Mouse (Mus musculus) Patski (cell line): ENCODE measurements at regions not wholly inside any gene's neighbourhood (a gene's known extent, or its start where the extent isn't known, plus 50 kb on each side); places are given as distances from the start of the nearest gene placed in this dataset.

Experiments used
- ATAC-seq: fragments of 100-300 bp; one replicate; pipeline ENCODE4 v1.8.0; 2021
- CTCF ChIA-PET: fragments of 350-600 bp; sonication (Branson Sonifier 250); formaldehyde crosslinking; loops from one replicate; lab custom pipeline; 2022; ENCODE audit warnings: inconsistent platforms; lab: Charles Lee
- POLR2A ChIA-PET: fragments of 350-600 bp; sonication (Branson Sonifier 250); formaldehyde crosslinking; loops from one replicate; lab custom pipeline; 2022; ENCODE audit warnings: antibody characterized with exemption, inconsistent platforms; lab: Charles Lee
- DNase-seq: peaks from one replicate; pipeline ENCODE4 v3.0.0-alpha.2; 2011; ENCODE audit warnings: low read depth, low spot score
- H3K27me3 ChIP-seq: fragments of 371-371 bp; one replicate; pipeline ENCODE4 v1.5.1; 2021
- CTCF ChIP-seq: fragments of 100-300 bp; IDR thresholded peaks from one replicate; pipeline ENCODE4 v1.5.1; 2021
- in situ Hi-C: fragments of 300-500 bp; cut with MboI; formaldehyde crosslinking; loops from 3 replicates; pipeline ENCODE4 v1.11.1; 2018; ENCODE audit warnings: low pct_unique_long_range_greater_than_20kb, mixed read lengths

GRCm38 (mm10) chr7:65588197-65588596 lies 56.5 kb upstream of the Tarsl2 start:
- ChIA-PET POLR2A (no interaction called here), CTCF (no interaction called here)
- no peaks in the 10 kb centered on the region for H3K27me3 ChIP-seq
- in situ Hi-C loops = no loop called here
- ATAC-seq (no peak), DNase-seq (no peak)
- no peak for TF ChIP-seq CTCF

GRCm38 (mm10) chr7:65586429-65586828 lies 58.3 kb upstream of the Tarsl2 start:
- ATAC-seq (no peak), DNase-seq (no peak)
- ChIA-PET POLR2A (no interaction called here), CTCF (interaction anchor here (1.4 kb wide), 1 partner anchor 24 kb away, joined by 4 read pairs; no protein-coding TSS in a partner anchor)
- no peak for TF ChIP-seq CTCF
- H3K27me3 ChIP-seq = no peaks in the 10 kb centered on the region
- in situ Hi-C loops = no loop called here

- DNase-seq (no peak), ATAC-seq (no peak)
- ChIA-PET CTCF (interaction anchor here (0.8 kb wide), 1 partner anchor 25 kb away, joined by 3 read pairs; no protein-coding TSS in a partner anchor), POLR2A (no interaction called here)
- no peak for TF ChIP-seq CTCF
- H3K27me3 ChIP-seq = no peaks in the 10 kb centered on the region
- in situ Hi-C loops = no loop called here
Observed at GRCm38 (mm10) chr7:65585251-65585650, 57.7 kb upstream of the Tjp1 start.

- DNase-seq (no peak), ATAC-seq (no peak)
- ChIA-PET POLR2A (interaction anchor here (0.8 kb wide), 1 partner anchor 74 kb away, joined by 4 read pairs; no protein-coding TSS in a partner anchor), CTCF (no interaction called here)
- no peaks in the 10 kb centered on the region for H3K27me3 ChIP-seq
- in situ Hi-C loops = no loop called here
- no peak for TF ChIP-seq CTCF
Observed at GRCm38 (mm10) chr7:65580938-65581534, 53.5 kb upstream of the Tjp1 start.
